Mouse (Mus musculus) right cerebral cortex, postnatal 25 days (tissue): Measurements from ENCODE around the gene Spin2-ps6.
"Not testable (repeated sequence)": the region's sequence is repeated elsewhere in the genome, so short reads cannot be mapped to it uniquely, and the experiment has no call there.

ENCODE experiments used
- DNase-seq: peaks from one replicate; pipeline ENCODE4 v3.0.0; 2022

The Spin2-ps6 gene

GRCm38 (mm10) chrX:33234569-33234968, at the start of gene Spin2-ps6:
Gene Spin2-ps6, plus strand, starts transcription at chrX:33234869.
- not testable (repeated sequence) for DNase-seq
